Mouse (Mus musculus) frontal cortex, postnatal 36 days (tissue): Measurements from ENCODE around the gene Atp6v0e2.
A peak's percentile ranks its signal among the peaks of the same experiment; 100 is the strongest.

ENCODE experiments used
- DNase-seq, 2 experiments: peaks; one replicate each; pipeline ENCODE4 v3.0.0; 2022; ENCODE audit warnings: low spot score in 2 of 2

Gene Atp6v0e2

GRCm38 (mm10) chr6:48573280-48573679 lies 35.9 kb downstream of the Atp6v0e2 start:
- no peak for DNase-seq

- DNase-seq: no peak
These were observed 36.6 kb downstream of the Atp6v0e2 start for GRCm38 (mm10) chr6:48573981-48574380.

GRCm38 (mm10) chr6:48578736-48579135 lies 41.3 kb downstream of the Atp6v0e2 start:
- no peak for DNase-seq

- no peak for DNase-seq
These were observed 41.8 kb downstream of the Atp6v0e2 start for GRCm38 (mm10) chr6:48579215-48579648.

- no peak for DNase-seq
These were observed 43.8 kb downstream of the Atp6v0e2 start for GRCm38 (mm10) chr6:48581257-48581656.

- DNase-seq: peak in 1 of 2 experiments; percentile 60
These were observed 44.6 kb downstream of the Atp6v0e2 start for GRCm38 (mm10) chr6:48582037-48582436.

GRCm38 (mm10) chr6:48589194-48589750 lies 51.9 kb downstream of the Atp6v0e2 start, which contains the start of gene Gm45021:
Gm45021 (plus strand) TSS chr6:48589610.
- no peak for DNase-seq
